Mouse (Mus musculus) neural tube, embryonic 13.5 days (tissue): Measurements from ENCODE around the gene Gm20388. TPM values are rescaled to one million over a fixed set of nuclear protein-coding genes. Genes with fewer than 3 reads are reported as not detected.

Experiments used
- ATAC-seq: fragments of 200-750 bp; cut with Nextera tagmentation; 2 replicates; pipeline ENCODE4 v1.8.0; 2017; ENCODE audit warnings: low read depth, mild to moderate bottlenecking, moderate TSS enrichment, moderate library complexity
- H3K27ac ChIP-seq: fragments of 300-500 bp; sonication (generic); replicated peaks from 2 replicates; pipeline ENCODE4 v1.5.1; 2015; ENCODE audit warnings: moderate library complexity, mild to moderate bottlenecking, inconsistent platforms
- H3K27me3 ChIP-seq: fragments of 300-500 bp; sonication (generic); 2 replicates; pipeline ENCODE4 v1.6.1; 2015; ENCODE audit warnings: mild to moderate bottlenecking, inconsistent platforms
- H3K36me3 ChIP-seq: fragments of 300-500 bp; sonication (generic); 2 replicates; pipeline ENCODE4 v1.6.1; 2015; ENCODE audit warnings: mild to moderate bottlenecking, inconsistent platforms
- H3K4me1 ChIP-seq: fragments of 300-500 bp; sonication (generic); replicated peaks from 2 replicates; pipeline ENCODE4 v1.6.1; 2015; ENCODE audit warnings: inconsistent platforms
- H3K4me2 ChIP-seq: fragments of 300-500 bp; sonication (generic); 2 replicates; pipeline ENCODE4 v1.6.1; 2015; ENCODE audit warnings: inconsistent platforms, mild to moderate bottlenecking, moderate library complexity
- H3K4me3 ChIP-seq: fragments of 300-500 bp; sonication (generic); 2 replicates; pipeline ENCODE4 v1.5.1; 2015; ENCODE audit warnings: mild to moderate bottlenecking, inconsistent platforms
- H3K9ac ChIP-seq: fragments of 300-500 bp; sonication (generic); 2 replicates; pipeline ENCODE4 v1.6.1; 2015; ENCODE audit warnings: moderate library complexity, mild to moderate bottlenecking, inconsistent platforms
- H3K9me3 ChIP-seq: fragments of 300-500 bp; sonication (generic); 2 replicates; pipeline ENCODE4 v1.6.1; 2016; ENCODE audit warnings: inconsistent platforms
- WGBS: fragments of 180-500 bp; shearing (Covaris S2); methylation state at CpG from one replicate; pipeline ENCODE4 v1.1.7; 2015; 5-methylcytosine and 5-hydroxymethylcytosine counted together
- polyA plus RNA-seq: library from polyadenylated mRNA; unstranded; fragments of >200 nt; fragmentation: Nextera tagmentation; extraction: Ambion mirVana; gene quantifications from 2 replicates; pipeline ENCODE4 v1.2.1, GENCODE M21; 2015

The Gm20388 gene
- polyA plus RNA-seq, 1 experiment from 2014 or later = 0.27 TPM

GRCm38 (mm10) chr8:120412911-120413625 lies 502.4 kb downstream of the Gm20388 start:
- peak overlapping the region; percentile 52 for H3K9ac ChIP-seq
- no peak overlapping the region for H3K4me2 ChIP-seq
- peak overlapping the region; percentile 88 for H3K27ac ChIP-seq

DNA sequence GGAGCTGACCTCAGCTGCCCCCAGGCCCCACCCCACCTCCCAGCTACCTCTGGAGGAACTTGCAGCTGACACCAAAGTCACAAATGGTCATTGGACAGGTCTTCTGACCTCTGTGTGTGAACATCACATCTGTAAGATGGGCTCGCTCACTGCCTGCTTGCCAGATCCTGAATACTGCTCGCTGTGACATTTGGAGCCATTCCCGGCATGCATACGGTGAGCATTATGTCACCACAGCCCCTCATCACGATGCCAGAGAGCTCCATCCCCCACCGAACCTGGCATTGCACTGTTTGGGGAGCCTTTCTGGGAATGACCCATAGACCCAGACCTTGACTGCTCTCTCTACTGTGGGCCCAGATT lies 503.0 kb downstream of the Gm20388 start:
- peaks cover 100% of the 10 kb centered on the region for H3K4me1 ChIP-seq
- peak overlapping the region; percentile 52; the same call in 1 of the 2 replicates for H3K9ac ChIP-seq
- H3K4me2 ChIP-seq = no peak overlapping the region
- H3K4me3 ChIP-seq = no peak overlapping the region
- no peaks in the 10 kb centered on the region for H3K27me3 ChIP-seq
- WGBS = 46% methylated on average over 6 of the region's 6 CpGs
- no peaks in the 10 kb centered on the region for H3K9me3 ChIP-seq
- peak overlapping the region; percentile 88 for H3K27ac ChIP-seq
- H3K36me3 ChIP-seq = no peaks in the 10 kb centered on the region
- no peak for ATAC-seq

More at GRCm38 (mm10) chr8:120412911-120413625, 502.4 kb downstream of the Gm20388 start:
- ATAC-seq = 0 out of 2 replicates have a peak, but pooled peaks have one; percentile 4
- Histone ChIP-seq H3K27me3 (no peaks in the 10 kb centered on the region), H3K4me3 (no peak overlapping the region), H3K4me1 (peaks cover 100% of the 10 kb centered on the region), H3K9me3 (no peaks in the 10 kb centered on the region), H3K36me3 (no peaks in the 10 kb centered on the region)
- 39% methylated on average over 29 of the region's 29 CpGs for WGBS

- no peaks in the 10 kb centered on the region for H3K27me3 ChIP-seq
- H3K9me3 ChIP-seq = no peaks in the 10 kb centered on the region
- H3K4me2 ChIP-seq = no peak overlapping the region
- H3K4me3 ChIP-seq = no peak overlapping the region
- 78% methylated on average over 4 of the region's 4 CpGs for whole genome bisulfite sequencing
- no peaks in the 10 kb centered on the region for H3K36me3 ChIP-seq
- no peak for ATAC-seq
- H3K4me1 ChIP-seq = peaks cover 100% of the 10 kb centered on the region
- H3K27ac ChIP-seq = peak overlapping the region; percentile 88; the same call in 1 of the 2 replicates
- no peak overlapping the region for H3K9ac ChIP-seq
Observed at GRCm38 (mm10) chr8:120414216-120414615, 503.6 kb downstream of the Gm20388 start.

GRCm38 (mm10) chr8:120415474-120415873 lies 504.8 kb downstream of the Gm20388 start:
- H3K9ac ChIP-seq = peak overlapping the region; percentile 26; the same call in 1 of the 2 replicates
- H3K27me3 ChIP-seq = no peaks in the 10 kb centered on the region
- 39% methylated on average over 11 of the region's 11 CpGs for WGBS
- no peak overlapping the region for H3K4me3 ChIP-seq
- H3K9me3 ChIP-seq = no peaks in the 10 kb centered on the region
- peak overlapping the region; percentile 97 for H3K27ac ChIP-seq
- no peak overlapping the region for H3K4me2 ChIP-seq
- ATAC-seq = no peak
- peaks cover 100% of the 10 kb centered on the region for H3K4me1 ChIP-seq
- H3K36me3 ChIP-seq = no peaks in the 10 kb centered on the region

DNA sequence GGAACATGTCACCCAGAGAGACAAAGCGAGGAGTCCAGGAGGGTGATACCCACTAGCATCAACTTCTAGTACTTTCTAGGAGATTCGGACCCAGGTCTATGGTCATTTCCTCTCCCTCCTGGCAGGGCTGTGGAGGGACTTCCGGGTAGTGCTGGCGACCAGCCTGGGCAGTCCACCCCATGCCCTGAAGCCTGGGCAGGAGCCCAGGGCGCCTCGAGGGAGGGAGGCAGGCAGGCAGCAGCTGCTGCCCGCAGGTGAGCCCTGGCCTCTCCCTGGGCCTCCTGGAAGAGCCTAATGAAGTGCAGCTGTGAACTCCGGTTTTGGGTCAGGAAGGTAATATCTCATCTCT lies 505.5 kb downstream of the Gm20388 start:
- 31% methylated on average over 8 of the region's 8 CpGs for WGBS
- peak; percentile 15; the same call in 1 of the 2 replicates for ATAC-seq
- H3K9ac ChIP-seq = peak overlapping the region; percentile 55

DNA sequence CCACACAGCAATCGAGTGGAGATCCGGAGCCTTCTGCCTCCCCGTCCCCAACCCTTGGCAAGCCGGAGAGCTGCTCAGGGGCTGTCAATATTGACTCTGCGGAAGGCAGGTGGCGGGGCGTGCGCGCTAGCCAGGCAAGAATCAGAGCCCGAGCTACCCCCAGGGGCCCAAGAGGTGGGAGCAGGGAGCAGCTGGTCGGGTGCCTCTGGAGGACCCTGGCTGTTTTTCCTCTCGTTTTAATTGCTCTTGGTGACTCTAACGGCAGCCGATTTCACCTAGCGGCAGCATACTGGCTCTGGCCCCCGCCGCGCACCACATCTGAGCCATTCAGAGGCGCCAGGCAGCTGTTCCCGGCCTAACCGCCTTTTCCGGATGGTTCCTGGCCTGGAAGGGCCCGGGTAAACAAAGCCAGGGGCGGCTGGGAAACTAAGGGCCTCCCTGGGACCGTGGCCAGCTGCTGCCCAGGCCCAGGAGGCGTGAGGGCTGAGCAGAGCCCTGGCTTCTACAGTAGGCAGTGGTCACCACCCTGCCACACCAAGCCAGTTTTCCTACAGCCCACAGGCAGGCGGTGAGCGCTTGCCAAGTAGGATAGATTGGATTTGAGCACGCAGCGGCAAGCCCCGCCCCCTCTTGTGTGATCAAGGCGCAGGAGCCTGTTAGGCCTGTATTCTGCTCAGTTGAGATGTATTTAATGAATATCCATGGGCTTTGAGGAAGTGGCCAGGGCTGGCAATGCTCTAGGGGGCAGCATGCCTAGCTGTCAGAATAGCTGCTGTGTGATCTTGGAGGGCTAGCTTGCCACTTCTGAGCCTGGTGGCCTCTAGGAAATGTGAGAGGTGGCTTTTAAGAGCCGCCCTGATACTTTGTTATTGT lies 506.1 kb downstream of the Gm20388 start:
- Histone ChIP-seq H3K4me3 (no peak overlapping the region), H3K27me3 (no peaks in the 10 kb centered on the region), H3K36me3 (no peaks in the 10 kb centered on the region), H3K4me1 (peaks cover 100% of the 10 kb centered on the region), H3K9me3 (no peaks in the 10 kb centered on the region), H3K27ac (peak overlapping the region; percentile 97), H3K4me2 (peak overlapping the region; percentile 39), H3K9ac (peak overlapping the region; percentile 55)
- WGBS = under 1% methylated on average over 33 of the region's 33 CpGs
- peak; percentile 74 for ATAC-seq

More for the DNA sequence above, 505.5 kb downstream of the Gm20388 start:
- Histone ChIP-seq H3K36me3 (no peaks in the 10 kb centered on the region), H3K4me3 (no peak overlapping the region), H3K4me2 (peak overlapping the region; percentile 39), H3K27me3 (no peaks in the 10 kb centered on the region), H3K9me3 (no peaks in the 10 kb centered on the region), H3K27ac (peak overlapping the region; percentile 97), H3K4me1 (peaks cover 100% of the 10 kb centered on the region)

- Histone ChIP-seq H3K4me3 (no peak overlapping the region), H3K9ac (0 out of 2 replicates have a peak overlapping the region, but pooled peaks have one; percentile 45), H3K27me3 (no peaks in the 10 kb centered on the region), H3K9me3 (no peaks in the 10 kb centered on the region), H3K4me1 (peaks cover 100% of the 10 kb centered on the region), H3K4me2 (no peak overlapping the region), H3K36me3 (no peaks in the 10 kb centered on the region), H3K27ac (peak overlapping the region; percentile 97)
- WGBS = 71% methylated on average over 5 of the region's 5 CpGs
- ATAC-seq = no peak
Observed at GRCm38 (mm10) chr8:120418188-120418587, 507.5 kb downstream of the Gm20388 start.

DNA sequence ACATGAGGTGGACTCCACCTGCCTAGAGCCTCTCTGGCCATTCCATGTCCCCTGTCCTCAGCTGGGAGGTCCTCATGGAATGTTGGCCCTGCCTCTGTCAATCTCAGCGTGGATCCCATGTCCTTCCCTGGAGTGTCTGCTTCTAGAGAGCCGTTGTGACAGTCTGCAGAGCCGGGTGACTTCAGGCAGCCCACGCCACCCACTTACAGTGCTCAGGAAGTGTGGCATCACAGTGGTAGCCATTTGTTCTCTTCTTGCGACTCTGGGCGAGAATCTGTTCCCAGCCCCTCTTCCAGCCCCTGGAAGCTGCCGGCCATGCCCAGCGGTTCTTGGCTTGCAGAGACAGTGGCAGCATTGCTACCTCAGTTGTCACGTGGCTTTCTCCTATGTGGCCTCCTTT lies 509.0 kb downstream of the Gm20388 start:
- Histone ChIP-seq H3K27me3 (no peaks in the 10 kb centered on the region), H3K36me3 (no peaks in the 10 kb centered on the region), H3K9me3 (no peaks in the 10 kb centered on the region), H3K4me1 (peaks cover 100% of the 10 kb centered on the region), H3K9ac (no peak overlapping the region), H3K4me2 (no peak overlapping the region), H3K27ac (no peak overlapping the region), H3K4me3 (no peak overlapping the region)
- WGBS = 74% methylated on average over 9 of the region's 9 CpGs
- ATAC-seq = no peak

DNA sequence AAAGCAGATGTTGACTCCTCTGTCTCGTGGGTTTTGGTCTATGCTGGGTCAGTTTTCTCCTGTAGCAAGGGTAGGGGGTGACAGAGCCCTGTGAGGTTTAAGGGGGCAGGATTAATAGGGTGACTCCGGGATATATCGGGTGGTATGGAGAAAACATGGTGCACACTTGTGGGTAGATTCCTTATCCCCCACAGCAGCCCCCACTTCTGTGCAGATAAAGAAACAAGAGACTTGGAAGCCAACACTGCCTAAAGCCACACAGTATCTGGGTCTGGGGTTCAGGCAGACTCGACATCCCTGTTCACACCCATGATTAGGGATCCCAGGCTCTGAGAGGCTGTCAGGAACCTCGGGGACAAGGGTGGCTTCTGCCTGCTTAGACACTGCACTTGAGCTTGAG lies 509.6 kb downstream of the Gm20388 start:
- no peaks in the 10 kb centered on the region for H3K27me3 ChIP-seq
- no peaks in the 10 kb centered on the region for H3K9me3 ChIP-seq
- 77% methylated on average over 5 of the region's 5 CpGs for WGBS
- H3K9ac ChIP-seq = no peak overlapping the region
- no peak overlapping the region for H3K27ac ChIP-seq
- no peak for ATAC-seq
- H3K4me1 ChIP-seq = peaks cover 100% of the 10 kb centered on the region
- no peak overlapping the region for H3K4me2 ChIP-seq
- no peaks in the 10 kb centered on the region for H3K36me3 ChIP-seq
- no peak overlapping the region for H3K4me3 ChIP-seq

- 3% methylated on average over 9 of the region's 9 CpGs for WGBS
- Histone ChIP-seq H3K27ac (peak overlapping the region; percentile 87), H3K4me3 (no peak overlapping the region), H3K9ac (peak overlapping the region; percentile 50), H3K4me1 (peaks cover 100% of the 10 kb centered on the region), H3K36me3 (no peaks in the 10 kb centered on the region), H3K27me3 (no peaks in the 10 kb centered on the region), H3K9me3 (no peaks in the 10 kb centered on the region), H3K4me2 (no peak overlapping the region)
- no peak for ATAC-seq
Observed at GRCm38 (mm10) chr8:120421638-120422037, 511.0 kb downstream of the Gm20388 start.

DNA sequence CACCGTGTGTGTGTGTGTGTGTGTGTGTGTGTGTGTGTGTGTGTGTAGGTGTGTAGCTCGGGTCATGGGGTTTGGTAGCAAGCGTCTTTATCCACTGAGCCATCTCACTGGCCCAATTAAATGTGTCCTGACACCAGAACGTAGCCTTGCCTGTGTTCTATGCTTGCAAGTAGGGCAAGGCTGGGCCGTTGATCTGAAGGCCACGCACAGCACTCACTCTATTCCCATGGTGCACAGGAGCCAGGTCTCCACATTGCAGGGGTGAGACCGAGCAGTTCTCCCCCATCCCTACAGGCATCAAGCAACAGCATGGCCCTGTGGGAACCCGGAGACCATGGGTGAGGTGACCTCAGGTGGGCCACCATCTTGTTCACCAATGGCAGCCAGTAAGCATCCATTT lies 511.6 kb downstream of the Gm20388 start:
- Histone ChIP-seq H3K9ac (no peak overlapping the region), H3K9me3 (no peaks in the 10 kb centered on the region), H3K4me3 (no peak overlapping the region), H3K4me1 (peaks cover 100% of the 10 kb centered on the region), H3K27me3 (no peaks in the 10 kb centered on the region), H3K4me2 (no peak overlapping the region), H3K36me3 (no peaks in the 10 kb centered on the region), H3K27ac (peak overlapping the region; percentile 87)
- WGBS = 61% methylated on average over 8 of the region's 8 CpGs
- ATAC-seq = no peak

- H3K36me3 ChIP-seq = no peaks in the 10 kb centered on the region
- H3K4me1 ChIP-seq = peaks cover 99% of the 10 kb centered on the region
- H3K27ac ChIP-seq = peak overlapping the region; percentile 97
- no peak overlapping the region for H3K4me3 ChIP-seq
- 0 out of 2 replicates have a peak overlapping the region, but pooled peaks have one; percentile 23 for H3K9ac ChIP-seq
- H3K27me3 ChIP-seq = no peaks in the 10 kb centered on the region
- no peak for ATAC-seq
- H3K9me3 ChIP-seq = no peaks in the 10 kb centered on the region
- no peak overlapping the region for H3K4me2 ChIP-seq
- WGBS = 35% methylated on average over 7 of the region's 7 CpGs
Observed at GRCm38 (mm10) chr8:120423576-120423975, 512.9 kb downstream of the Gm20388 start.
